Comparison of ENCODE assay signal across 8 mouse cellular contexts in the genomic region with DNA sequence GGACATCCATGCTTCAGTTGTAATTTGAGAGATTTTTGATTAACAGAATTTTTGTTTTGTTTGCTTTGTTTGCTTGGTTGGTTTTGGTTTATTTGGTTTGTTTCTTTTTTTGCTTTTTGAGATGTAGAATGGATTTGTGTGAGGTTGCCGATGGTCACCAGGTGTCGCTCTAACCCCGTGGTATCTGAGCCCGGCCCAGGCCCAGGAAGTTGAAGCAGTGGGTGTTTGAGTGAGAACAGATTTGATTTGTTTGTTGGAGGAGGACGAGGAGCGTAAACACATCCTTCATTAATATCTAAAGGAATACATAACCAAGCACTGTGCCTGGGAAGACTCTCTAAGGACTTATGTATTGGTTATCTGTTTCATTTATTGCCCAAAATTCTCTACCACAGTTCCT.
DNase-seq lines count a peak whose midpoint lies in the region; ATAC-seq and TF ChIP-seq lines count a peak whose summit lies in the region.

No protein-coding gene starts in this region.

- H3K27me3 ChIP-seq in intestine, postnatal 0 days (replicated peaks; ENCODE audit: control insufficient read depth, insufficient read depth, low read length) = 0 out of 2 replicates have a peak, but pooled peaks cover 4% of the 10 kb centered on the region
- no peaks in the 10 kb centered on the region for H3K27me3 ChIP-seq in intestine, embryonic 15.5 days (replicated peaks)
- H3K27me3 ChIP-seq in forebrain, embryonic 14.5 days (replicated peaks; ENCODE audit: control insufficient read depth, insufficient read depth, low read length) = no peaks in the 10 kb centered on the region
- H3K27me3 ChIP-seq in midbrain, embryonic 16.5 days (ENCODE audit: control insufficient read depth, insufficient read depth, low read depth, low read length) = no peaks in the 10 kb centered on the region

- no peak overlapping the region; the same call in 1 of the 2 replicates for H3K4me2 ChIP-seq in intestine, postnatal 0 days (replicated peaks; ENCODE audit: low read depth)
- no peak overlapping the region for H3K4me2 ChIP-seq in intestine, embryonic 15.5 days (replicated peaks)
- H3K4me2 ChIP-seq in forebrain, embryonic 14.5 days (ENCODE audit: low read length) = no peak overlapping the region
- H3K4me2 ChIP-seq in midbrain, embryonic 16.5 days (ENCODE audit: low read length) = no peak overlapping the region

- H3K4me1 ChIP-seq in intestine, postnatal 0 days (replicated peaks; ENCODE audit: control insufficient read depth, insufficient read depth, low read length) = no peaks in the 10 kb centered on the region
- no peaks in the 10 kb centered on the region for H3K4me1 ChIP-seq in intestine, embryonic 15.5 days (replicated peaks)
- H3K4me1 ChIP-seq in forebrain, embryonic 14.5 days (ENCODE audit: control insufficient read depth, insufficient read depth, low read length) = no peaks in the 10 kb centered on the region
- no peaks in the 10 kb centered on the region for H3K4me1 ChIP-seq in midbrain, embryonic 16.5 days (ENCODE audit: control insufficient read depth, insufficient read depth, low read length)

- DNase-seq in forebrain, embryonic 14.5 days (ENCODE audit: low spot score) = peak; percentile 78
- DNase-seq in hindlimb bud, embryonic 11.5 days (ENCODE audit: extremely low spot score, low read depth, low spot score) = peak; percentile 37
- peak; percentile 62 to 83 for DNase-seq in left cerebral cortex, postnatal 14 days (ENCODE audit: low spot score in 2 of 2)
- DNase-seq in spleen, postnatal 4 days (ENCODE audit: low spot score in 2 of 2) = peak; percentile 26 to 75

- intact Hi-C loops in left cerebral cortex, postnatal 14 days (cut with DNase I) = loop anchor here (1.0 to 10.0 kb wide), 5 partner anchors 400 to 1018 kb away; no protein-coding TSS in a partner anchor

- peak; percentile 90 for TF ChIP-seq CTCF in intestine, postnatal 0 days (IDR thresholded peaks at IDR 0.05; ENCODE audit: low read depth)

- H3K4me3 ChIP-seq in intestine, postnatal 0 days (ENCODE audit: low read depth, low read length) = no peak overlapping the region
- no peak overlapping the region for H3K4me3 ChIP-seq in intestine, embryonic 15.5 days (replicated peaks)
- H3K4me3 ChIP-seq in forebrain, embryonic 14.5 days (ENCODE audit: low read depth, low read length) = no peak overlapping the region
- H3K4me3 ChIP-seq in midbrain, embryonic 16.5 days (ENCODE audit: low read depth, low read length) = no peak overlapping the region

- no peak for ATAC-seq in intestine, postnatal 0 days
- ATAC-seq in intestine, embryonic 15.5 days = no peak
- ATAC-seq in cerebellum, adult (ENCODE audit: insufficient number of reproducible peaks, low FRiP score, low TSS enrichment) = 0 out of 2 replicates have a peak, but pooled peaks have one; percentile 56
- peak; percentile 69; the same call in 1 of the 2 replicates for ATAC-seq in forebrain, embryonic 14.5 days
- peak; percentile 76 for ATAC-seq in midbrain, embryonic 16.5 days

- 3% methylated on average over 6 of the region's 6 CpGs for WGBS in intestine, postnatal 0 days
- WGBS in intestine, embryonic 15.5 days = 3% methylated on average over 6 of the region's 6 CpGs
- WGBS in forebrain, embryonic 14.5 days = 7% methylated on average over 6 of the region's 6 CpGs
- WGBS in midbrain, embryonic 16.5 days = 5% methylated on average over 6 of the region's 6 CpGs

- no peak overlapping the region for H3K9ac ChIP-seq in intestine, postnatal 0 days (ENCODE audit: low read depth, low read length)
- H3K9ac ChIP-seq in intestine, embryonic 15.5 days = no peak overlapping the region
- no peak overlapping the region for H3K9ac ChIP-seq in forebrain, embryonic 14.5 days (ENCODE audit: low read length)
- 0 out of 2 replicates have a peak overlapping the region, but pooled peaks have one; percentile 16 for H3K9ac ChIP-seq in midbrain, embryonic 16.5 days (ENCODE audit: low read depth, low read length)

- no peaks in the 10 kb centered on the region for H3K36me3 ChIP-seq in intestine, postnatal 0 days (ENCODE audit: control insufficient read depth, insufficient read depth)
- H3K36me3 ChIP-seq in intestine, embryonic 15.5 days = no peaks in the 10 kb centered on the region
- no peaks in the 10 kb centered on the region for H3K36me3 ChIP-seq in forebrain, embryonic 14.5 days (ENCODE audit: control insufficient read depth, insufficient read depth, low read length)
- no peaks in the 10 kb centered on the region for H3K36me3 ChIP-seq in midbrain, embryonic 16.5 days (ENCODE audit: control insufficient read depth, insufficient read depth, low read length)

- H3K9me3 ChIP-seq in intestine, postnatal 0 days (ENCODE audit: control insufficient read depth) = no peaks in the 10 kb centered on the region
- H3K9me3 ChIP-seq in intestine, embryonic 15.5 days = no peaks in the 10 kb centered on the region
- H3K9me3 ChIP-seq in forebrain, embryonic 14.5 days (replicated peaks; ENCODE audit: control insufficient read depth, low read length) = no peaks in the 10 kb centered on the region
- H3K9me3 ChIP-seq in midbrain, embryonic 16.5 days (replicated peaks; ENCODE audit: control insufficient read depth, low read length, poor library complexity, severe bottlenecking) = no peaks in the 10 kb centered on the region

- H3K27ac ChIP-seq in intestine, postnatal 0 days (ENCODE audit: low read depth, low read length) = no peak overlapping the region
- H3K27ac ChIP-seq in intestine, embryonic 15.5 days = no peak overlapping the region
- H3K27ac ChIP-seq in forebrain, embryonic 14.5 days (ENCODE audit: low read depth, low read length) = no peak overlapping the region
- H3K27ac ChIP-seq in midbrain, embryonic 16.5 days (ENCODE audit: low read length) = no peak overlapping the region

Comparison
In these comparisons a context has a peak if more than half of its experiments do, and no peak if none do; other contexts are left out.
1. ATAC-seq: peak in cerebellum, adult (single experiment), forebrain, embryonic 14.5 days (single experiment) and midbrain, embryonic 16.5 days (single experiment); none in intestine, postnatal 0 days (single experiment) and intestine, embryonic 15.5 days (single experiment).
2. Peak in every context shown above with its lines, with median percentiles within 50 percentile points of each other: DNase-seq.